Mouse (Mus musculus) layer of hippocampus, postnatal 36 days (tissue): ENCODE data around the gene Tmem95. TPM values are rescaled to one million over a fixed set of nuclear protein-coding genes. Genes with fewer than 3 reads are reported as not detected.

Experiments
- DNase-seq, 2 experiments: peaks; one replicate each; pipeline ENCODE4 v3.0.0; 2022
- microRNA-seq, 2 experiments: library from miRNA; unstranded; fragments of <30 nt; microRNA quantifications; one replicate each; pipeline ENCODE4 v1.2.0; 2021
- total RNA-seq, 2 experiments: library from RNA; stranded (reverse); gene quantifications; 2 replicates each; pipeline ENCODE4 v1.2.3; 2021

Gene Tmem95
- total RNA-seq, 2 experiments from 2014 or later, result not detected

- peak; percentile 89 for DNase-seq
These were observed 31.6 kb downstream of the Tmem95 start, which contains the start of gene Plscr3 for GRCm38 (mm10) chr11:69846198-69846680. Plscr3 (plus strand) TSS chr11:69846376.

GRCm38 (mm10) chr11:69838714-69839104 lies 39.1 kb downstream of the Tmem95 start:
- DNase-seq, result no peak

DNA sequence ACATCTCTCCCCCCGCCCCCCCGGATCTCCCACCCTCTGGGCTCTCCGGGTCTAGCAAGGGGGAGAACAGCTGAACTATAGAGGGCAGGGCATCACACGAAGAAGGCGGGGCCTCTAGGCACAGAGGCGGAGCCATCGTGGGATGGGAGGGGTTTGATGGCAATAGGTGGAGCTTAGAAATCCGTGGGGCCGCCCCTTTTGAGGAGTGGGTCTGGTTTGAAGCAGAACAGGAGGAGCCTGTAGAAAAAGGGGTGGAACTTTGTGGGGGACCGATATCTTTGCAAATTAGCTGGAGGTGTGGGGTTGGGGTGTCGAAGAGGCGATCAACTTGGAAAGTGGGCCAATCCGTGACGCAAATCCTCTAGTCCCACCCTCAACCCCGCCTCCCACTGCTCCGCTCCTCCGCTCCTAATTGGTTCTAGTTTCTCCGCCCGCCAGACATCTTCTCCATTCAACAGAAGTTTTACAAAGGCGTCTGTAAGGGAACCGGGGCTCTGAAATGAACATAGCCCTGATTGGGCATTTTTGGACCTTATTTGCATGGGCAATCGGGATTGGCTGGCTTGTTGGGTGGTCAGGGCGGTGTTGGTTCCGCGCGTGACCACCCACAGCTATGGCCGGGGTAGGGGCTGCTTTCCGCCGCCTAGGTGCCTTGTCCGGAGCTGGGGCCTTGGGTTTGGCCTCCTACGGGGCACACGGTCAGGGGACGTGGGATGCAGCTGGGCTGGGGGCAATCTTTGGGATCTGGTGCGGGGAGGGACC lies 39.7 kb downstream of the Tmem95 start, which contains the start of gene Tmem256:
Tmem256 (plus strand) TSS at position 563 of the 762 bp plus-strand sequence.
- DNase-seq, result peak; percentile 97

- DNase-seq, result no peak
These were observed 40.2 kb downstream of the Tmem95 start, which contains the start of gene Nlgn2 for GRCm38 (mm10) chr11:69837604-69837951. Nlgn2 (minus strand) TSS chr11:69837784.

DNA sequence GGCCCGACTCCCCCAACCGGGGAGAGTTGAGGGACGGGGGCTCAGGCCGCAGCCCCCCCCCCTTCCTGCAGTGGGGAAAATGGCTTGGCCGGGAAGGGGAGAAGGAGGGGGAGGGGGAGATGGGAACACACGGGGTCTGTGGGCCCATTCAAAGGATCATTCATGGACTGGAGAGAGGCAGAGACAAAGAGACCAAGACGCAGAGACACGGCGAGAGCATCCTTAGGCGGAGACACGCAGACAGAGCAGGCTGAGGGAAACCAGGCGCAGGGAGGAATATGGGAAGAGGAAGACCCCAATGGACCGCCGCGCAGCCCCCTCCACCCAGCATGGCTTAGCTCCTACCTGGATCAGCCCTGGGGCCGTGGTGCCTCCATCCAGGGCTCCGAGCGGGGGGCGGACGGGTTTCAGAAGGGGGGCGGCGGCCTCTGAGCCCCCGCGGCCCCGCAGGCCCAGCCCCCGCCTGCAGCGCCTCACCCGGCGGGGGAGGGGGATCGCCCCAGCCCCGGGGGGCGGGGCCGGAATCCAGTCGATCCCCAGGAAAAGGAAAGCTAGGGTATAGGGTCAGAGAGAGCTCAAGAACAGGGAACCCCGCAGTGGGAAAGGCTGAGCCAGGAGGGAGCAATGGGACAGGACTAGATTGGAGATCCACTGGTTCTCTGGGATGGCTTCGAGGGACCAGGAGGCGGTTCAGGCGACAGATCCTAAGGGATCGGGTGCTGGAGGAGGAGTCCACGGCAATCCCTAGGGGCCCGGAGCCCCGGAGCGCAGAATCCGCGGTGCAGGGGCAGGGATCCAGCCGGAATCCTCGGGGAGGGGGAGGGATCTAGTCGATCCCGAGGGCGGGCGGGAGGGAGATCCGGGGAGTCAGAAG lies 40.9 kb downstream of the Tmem95 start:
- DNase-seq, result peak; percentile 51 to 60

DNA sequence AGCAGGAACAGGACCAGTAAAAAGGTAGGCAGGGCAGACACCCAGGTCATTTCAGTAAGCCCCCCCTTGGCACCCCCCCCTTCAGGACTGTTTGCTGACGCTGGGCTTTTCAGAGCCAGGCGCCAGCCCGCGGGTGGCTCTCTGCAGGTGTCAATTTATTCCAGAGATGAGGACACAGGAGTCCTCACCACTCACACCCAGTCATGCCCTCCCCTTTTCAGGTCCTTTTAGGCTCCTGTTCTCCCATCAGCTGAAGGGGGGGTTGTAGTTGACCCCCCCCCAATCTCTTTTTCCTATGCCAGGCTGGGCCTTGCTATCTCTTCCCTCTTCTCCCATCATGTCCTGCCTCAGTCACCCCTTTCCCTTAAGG lies 41.9 kb downstream of the Tmem95 start:
- no peak for DNase-seq

- DNase-seq, result no peak
These were observed 42.4 kb downstream of the Tmem95 start for GRCm38 (mm10) chr11:69835326-69835965.

- DNase-seq, result no peak
These were observed 43.7 kb downstream of the Tmem95 start for GRCm38 (mm10) chr11:69834001-69834549.

- DNase-seq, result no peak
These were observed 44.3 kb downstream of the Tmem95 start for GRCm38 (mm10) chr11:69833554-69833953.

- DNase-seq, result no peak
These were observed 49.0 kb downstream of the Tmem95 start for GRCm38 (mm10) chr11:69828832-69829231.

Small RNA genes lying within 50 kb of the gene (microRNA-seq; reads per million reads assigned to microRNA genes)
- 0 reads per million in 2 experiments for gene Mir6924

Other genes with a start within 250 kb of the Tmem95 start
- 100 to 1,000 TPM; 147 to 153 TPM for gene Fxr2, start 245.0 kb downstream of the Tmem95 start, total RNA-seq
- gene Sox15, start 222.7 kb downstream of the Tmem95 start, total RNA-seq, result not detected
- gene Mpdu1, start 215.4 kb downstream of the Tmem95 start, total RNA-seq, result 10 to 100 TPM; 55.0 to 58.8 TPM
- 10 to 100 TPM; 11.9 to 13.5 TPM for gene Cd68, start 211.9 kb downstream of the Tmem95 start, total RNA-seq
- gene Eif4a1, start 205.6 kb downstream of the Tmem95 start, total RNA-seq, result 100 to 1,000 TPM; 352 to 354 TPM
- gene Senp3, start 195.9 kb downstream of the Tmem95 start, total RNA-seq, result 100 to 1,000 TPM; 101 to 122 TPM
- 1 to 10 TPM; 2.1 to 3.1 TPM for gene Tnfsf13, start 192.2 kb downstream of the Tmem95 start, total RNA-seq
- 1 to 10 TPM; 8.2 to 8.8 TPM for gene Tnfsf12, start 182.2 kb downstream of the Tmem95 start, total RNA-seq
- gene Tnfsfm13, start 181.9 kb downstream of the Tmem95 start, total RNA-seq, result 1 to 10 TPM in 1 of 2 experiments, under 1 TPM in 1; 0.90 to 1.2 TPM
- gene Polr2a, start 119.4 kb downstream of the Tmem95 start, total RNA-seq, result 10 to 100 TPM; 61.2 to 61.3 TPM
- gene Slc35g3, start 116.0 kb downstream of the Tmem95 start, total RNA-seq, result not detected
- 100 to 1,000 TPM; 116 to 126 TPM for gene Zbtb4, start 112.1 kb downstream of the Tmem95 start, total RNA-seq
- 1 to 10 TPM in 1 of 2 experiments, under 1 TPM in 1; 0.72 to 1.3 TPM for gene Chrnb1, start 82.1 kb downstream of the Tmem95 start, total RNA-seq
- gene Fgf11, start 76.2 kb downstream of the Tmem95 start, total RNA-seq, result 10 to 100 TPM; 29.2 to 31.6 TPM
- gene Tmem102, start 72.4 kb downstream of the Tmem95 start, total RNA-seq, result under 1 TPM in 1 of 2 experiments, not detected in 1; 0.17 TPM
- gene Gm39566, start 62.7 kb downstream of the Tmem95 start, total RNA-seq, result not detected
- gene Spem2, start 59.6 kb downstream of the Tmem95 start, total RNA-seq, result not detected
- under 1 TPM; 0.57 to 0.63 TPM for gene Spem1, start 55.8 kb downstream of the Tmem95 start, total RNA-seq
- gene Nlgn2, start 40.2 kb downstream of the Tmem95 start, total RNA-seq, result 100 to 1,000 TPM; 192 to 206 TPM
- gene Tmem256, start 39.5 kb downstream of the Tmem95 start, total RNA-seq, result 100 to 1,000 TPM; 109 to 128 TPM
- 10 to 100 TPM; 16.3 to 16.6 TPM for gene Plscr3, start 31.6 kb downstream of the Tmem95 start, total RNA-seq
- gene Tnk1, start 19.3 kb downstream of the Tmem95 start, total RNA-seq, result under 1 TPM in 1 of 2 experiments, not detected in 1; 0.18 TPM
- 1 to 10 TPM; 1.1 TPM for gene Kctd11, start 3.4 kb upstream of the Tmem95 start, total RNA-seq
- not detected for gene Acap1, start 17.5 kb upstream of the Tmem95 start, total RNA-seq
- under 1 TPM; 0.46 to 0.95 TPM for gene 2810408A11Rik, start 23.0 kb upstream of the Tmem95 start, total RNA-seq
- gene Neurl4, start 23.1 kb upstream of the Tmem95 start, total RNA-seq, result 100 to 1,000 TPM; 117 to 118 TPM
- 10 to 100 TPM; 31.9 to 38.2 TPM for gene Gps2, start 35.9 kb upstream of the Tmem95 start, total RNA-seq
- 100 to 1,000 TPM; 416 to 445 TPM for gene Eif5a, start 43.9 kb upstream of the Tmem95 start, total RNA-seq
- gene Ybx2, start 57.8 kb upstream of the Tmem95 start, total RNA-seq, result 10 to 100 TPM; 10.9 to 11.1 TPM
- gene Slc2a4, start 70.2 kb upstream of the Tmem95 start, total RNA-seq, result 1 to 10 TPM; 1.8 TPM
- gene Cldn7, start 86.8 kb upstream of the Tmem95 start, total RNA-seq, result not detected
- gene Ctdnep1, start 103.1 kb upstream of the Tmem95 start, total RNA-seq, result 100 to 1,000 TPM; 113 to 116 TPM
- gene Elp5, start 104.5 kb upstream of the Tmem95 start, total RNA-seq, result 10 to 100 TPM; 77.5 to 78.4 TPM
- gene Gabarap, start 113.1 kb upstream of the Tmem95 start, total RNA-seq, result 100 to 1,000 TPM; 232 to 236 TPM
- gene Phf23, start 117.8 kb upstream of the Tmem95 start, total RNA-seq, result 10 to 100 TPM; 45.4 to 47.4 TPM
- 10 to 100 TPM; 36.8 to 41.7 TPM for gene Dvl2, start 122.6 kb upstream of the Tmem95 start, total RNA-seq
- 10 to 100 TPM; 54.9 to 58.6 TPM for gene Acadvl, start 137.4 kb upstream of the Tmem95 start, total RNA-seq
- gene Dlg4, start 138.9 kb upstream of the Tmem95 start, total RNA-seq, result 100 to 1,000 TPM; 888 to 914 TPM
- 1 to 10 TPM in 1 of 2 experiments, not detected in 1; 1.2 TPM for gene Asgr1, start 176.1 kb upstream of the Tmem95 start, total RNA-seq
- not detected for gene Asgr2, start 214.6 kb upstream of the Tmem95 start, total RNA-seq